In genomic region chr14:35356480-35357085, GRCm38 (mm10) we compare ENCODE assay signal across 17 mouse cellular contexts.
"Had no signal": no experiment of that assay in that cellular context is flagged by ENCODE, and none has a peak within 500 bp of the region (broad histone marks: within the 10 kb centered on the region; RNA-seq: fewer than 3 reads in every experiment).

No protein-coding gene starts in this region.

- H3K9me3 ChIP-seq: liver, embryonic 13.5 days; liver, embryonic 15.5 days; lung, embryonic 15.5 days; midbrain, embryonic 12.5 days had no signal

- DNase-seq: liver, embryonic 13.5 days; liver, postnatal 0 days; lung, adult 2 months; lung, postnatal 14 days; lung, postnatal 36 days; midbrain, embryonic 14.5 days; right cerebral cortex, postnatal 14 days; spleen, adult 18-20 months; thymus, adult 18-20 months; thymus, postnatal 14 days; thymus, postnatal 36 days had no signal

- H3K4me2 ChIP-seq: liver, embryonic 13.5 days; liver, embryonic 15.5 days; lung, embryonic 15.5 days; midbrain, embryonic 12.5 days had no signal

- H3K36me3 ChIP-seq: liver, embryonic 13.5 days; liver, embryonic 15.5 days; lung, embryonic 15.5 days; midbrain, embryonic 12.5 days had no signal

- H3K27me3 ChIP-seq: liver, embryonic 13.5 days; liver, embryonic 15.5 days; lung, embryonic 15.5 days; megakaryocyte, embryonic 14.5 days; midbrain, embryonic 12.5 days had no signal

- H3K4me3 ChIP-seq: liver, embryonic 13.5 days; liver, embryonic 15.5 days; lung, embryonic 15.5 days; megakaryocyte, embryonic 14.5 days; midbrain, embryonic 12.5 days had no signal

- H3K4me1 ChIP-seq: liver, embryonic 13.5 days; liver, embryonic 15.5 days; lung, embryonic 15.5 days; megakaryocyte, embryonic 14.5 days; midbrain, embryonic 12.5 days had no signal

- H3K9ac ChIP-seq: liver, embryonic 13.5 days; liver, embryonic 15.5 days; liver, postnatal 0 days; lung, embryonic 15.5 days; midbrain, embryonic 12.5 days had no signal

- ATAC-seq: liver, postnatal 0 days; lung, postnatal 0 days had no signal

- H3K27ac ChIP-seq: liver, embryonic 13.5 days; liver, embryonic 15.5 days; lung, embryonic 15.5 days; macrophage; midbrain, embryonic 12.5 days had no signal
